ENCODE assay signal across 11 mouse cellular contexts in genomic region chr2:72365930-72366329, GRCm38 (mm10).
DNase-seq lines count a peak whose midpoint lies in the region; ATAC-seq and TF ChIP-seq lines count a peak whose summit lies in the region.
"Had no signal": no experiment of that assay in that cellular context is flagged by ENCODE, and none has a peak within 500 bp of the region (broad histone marks: within the 10 kb centered on the region; RNA-seq: fewer than 3 reads in every experiment).

No protein-coding gene starts in this region.

- no peaks in the 10 kb centered on the region for H3K9me3 ChIP-seq in embryonic facial prominence, embryonic 15.5 days (replicated peaks)
- no peaks in the 10 kb centered on the region for H3K9me3 ChIP-seq in embryonic facial prominence, embryonic 10.5 days
- no peaks in the 10 kb centered on the region for H3K9me3 ChIP-seq in heart, embryonic 12.5 days (replicated peaks)
- no peaks in the 10 kb centered on the region for H3K9me3 ChIP-seq in liver, embryonic 12.5 days (replicated peaks)
- H3K9me3 ChIP-seq: embryonic facial prominence, embryonic 13.5 days had no signal

- no peak for TF ChIP-seq POLR2A in lung, adult 2 months (IDR thresholded peaks at IDR 0.05; ENCODE audit: borderline replicate concordance, extremely low read depth, low read depth, low read length)

- WGBS in embryonic facial prominence, embryonic 15.5 days, result 59% methylated on average over 7 of the region's 7 CpGs
- 76% methylated on average over 7 of the region's 7 CpGs for WGBS in embryonic facial prominence, embryonic 10.5 days
- WGBS in heart, embryonic 12.5 days, result 36% methylated on average over 7 of the region's 7 CpGs
- 35% methylated on average over 7 of the region's 7 CpGs for WGBS in lung, adult 2 months
- 53% methylated on average over 7 of the region's 7 CpGs for WGBS in liver, embryonic 12.5 days (ENCODE audit: insufficient replicate concordance)

- ATAC-seq in embryonic facial prominence, embryonic 15.5 days (ENCODE audit: insufficient number of reproducible peaks, low FRiP score, low TSS enrichment, low read depth), result no peak
- no peak for ATAC-seq in heart, embryonic 12.5 days (ENCODE audit: insufficient number of reproducible peaks, low FRiP score)
- ATAC-seq in liver, embryonic 12.5 days, result no peak

- no peak overlapping the region for H3K4me3 ChIP-seq in embryonic facial prominence, embryonic 15.5 days (replicated peaks)
- H3K4me3 ChIP-seq in embryonic facial prominence, embryonic 10.5 days, result no peak overlapping the region
- H3K4me3 ChIP-seq in heart, embryonic 12.5 days, result no peak overlapping the region
- H3K4me3 ChIP-seq in lung, adult 2 months (replicated peaks; ENCODE audit: extremely low read depth, low read depth, low read length), result no peak overlapping the region
- H3K4me3 ChIP-seq in liver, embryonic 12.5 days, result no peak overlapping the region
- H3K4me3 ChIP-seq: embryonic facial prominence, embryonic 13.5 days had no signal

- H3K27me3 ChIP-seq in embryonic facial prominence, embryonic 15.5 days, result no peaks in the 10 kb centered on the region
- no peaks in the 10 kb centered on the region for H3K27me3 ChIP-seq in embryonic facial prominence, embryonic 10.5 days (replicated peaks; ENCODE audit: low read depth, poor library complexity, severe bottlenecking)
- H3K27me3 ChIP-seq in heart, embryonic 12.5 days (replicated peaks), result no peaks in the 10 kb centered on the region
- H3K27me3 ChIP-seq in liver, embryonic 12.5 days (replicated peaks), result no peaks in the 10 kb centered on the region
- H3K27me3 ChIP-seq: embryonic facial prominence, embryonic 13.5 days had no signal

- TF ChIP-seq CTCF in lung, adult 2 months (IDR thresholded peaks at IDR 0.05; ENCODE audit: insufficient read depth, low read length), result no peak

- H3K4me2 ChIP-seq in embryonic facial prominence, embryonic 15.5 days (replicated peaks), result no peak overlapping the region
- no peak overlapping the region for H3K4me2 ChIP-seq in heart, embryonic 12.5 days
- no peak overlapping the region for H3K4me2 ChIP-seq in liver, embryonic 12.5 days
- H3K4me2 ChIP-seq: embryonic facial prominence, embryonic 13.5 days had no signal

- H3K27ac ChIP-seq in embryonic facial prominence, embryonic 15.5 days (replicated peaks), result 0 out of 2 replicates have a peak overlapping the region, but pooled peaks have one; percentile 29
- no peak overlapping the region for H3K27ac ChIP-seq in embryonic facial prominence, embryonic 10.5 days (replicated peaks)
- H3K27ac ChIP-seq in heart, embryonic 12.5 days (ENCODE audit: poor library complexity, severe bottlenecking), result peak overlapping the region; percentile 6; the same call in 1 of the 2 replicates
- H3K27ac ChIP-seq in liver, embryonic 12.5 days, result no peak overlapping the region
- H3K27ac ChIP-seq: embryonic facial prominence, embryonic 13.5 days had no signal

- DNase-seq in embryonic facial prominence, embryonic 10.5 days (ENCODE audit: low spot score), result no peak
- peak; percentile 55 for DNase-seq in adipocyte (ENCODE audit: low spot score)
- peak; percentile 62 for DNase-seq in lung, adult 2 months
- DNase-seq in urinary bladder, adult 18-20 months (ENCODE audit: low spot score in 2 of 2), result no peak
- DNase-seq in urinary bladder, adult 2 months (ENCODE audit: low spot score), result no peak
- DNase-seq: B cell, adult 2 months; thymus, postnatal 25 days had no signal

- H3K4me1 ChIP-seq in embryonic facial prominence, embryonic 15.5 days, result peaks cover 5% of the 10 kb centered on the region
- peaks cover 4% of the 10 kb centered on the region; the same call in 1 of the 2 replicates for H3K4me1 ChIP-seq in embryonic facial prominence, embryonic 10.5 days
- peaks cover 44% of the 10 kb centered on the region for H3K4me1 ChIP-seq in heart, embryonic 12.5 days (replicated peaks)
- H3K4me1 ChIP-seq in lung, adult 2 months (ENCODE audit: control insufficient read depth, insufficient read depth, low read length), result peaks cover 10% of the 10 kb centered on the region
- peaks cover 8% of the 10 kb centered on the region; the same call in 1 of the 2 replicates for H3K4me1 ChIP-seq in liver, embryonic 12.5 days

- no peaks in the 10 kb centered on the region for H3K36me3 ChIP-seq in embryonic facial prominence, embryonic 15.5 days
- H3K36me3 ChIP-seq in embryonic facial prominence, embryonic 10.5 days (replicated peaks), result no peaks in the 10 kb centered on the region
- H3K36me3 ChIP-seq in heart, embryonic 12.5 days, result 0 out of 2 replicates have a peak, but pooled peaks cover 5% of the 10 kb centered on the region
- peaks cover 6% of the 10 kb centered on the region for H3K36me3 ChIP-seq in liver, embryonic 12.5 days

- H3K9ac ChIP-seq in embryonic facial prominence, embryonic 15.5 days, result no peak overlapping the region
- H3K9ac ChIP-seq in heart, embryonic 12.5 days, result no peak overlapping the region
- H3K9ac ChIP-seq in liver, embryonic 12.5 days, result no peak overlapping the region
- H3K9ac ChIP-seq: embryonic facial prominence, embryonic 13.5 days had no signal

Comparison
In these comparisons a context has a peak if more than half of its experiments do, and no peak if none do; other contexts are left out.
1. H3K27ac ChIP-seq: peak in embryonic facial prominence, embryonic 15.5 days (single experiment) and heart, embryonic 12.5 days (single experiment); none in embryonic facial prominence, embryonic 10.5 days (single experiment) and liver, embryonic 12.5 days (single experiment).
2. DNase-seq: peak in adipocyte (single experiment) and lung, adult 2 months (single experiment); none in embryonic facial prominence, embryonic 10.5 days (single experiment), urinary bladder, adult 18-20 months (0 of 2) and urinary bladder, adult 2 months (single experiment).